Mouse (Mus musculus): Measurements from ENCODE around the gene Slc27a4.

GRCm38 (mm10) chr2:29844115-29844514, 41.7 kb downstream of the Slc27a4 start:
- TF ChIP-seq POLR2A (IDR thresholded peaks at IDR 0.05; ENCODE audit: insufficient read length, low read depth) (no peak), CEBPB (IDR thresholded peaks at IDR 0.05; ENCODE audit: insufficient read depth, poor library complexity, severe bottlenecking) (no peak), MAX (IDR thresholded peaks at IDR 0.05; ENCODE audit: low read depth) (no peak), E2F4 (IDR thresholded peaks at IDR 0.05; ENCODE audit: insufficient read depth) (no peak), TCF12 (IDR thresholded peaks at IDR 0.05; ENCODE audit: insufficient read depth, poor library complexity, severe bottlenecking) (no peak), TCF3 (IDR thresholded peaks at IDR 0.05; ENCODE audit: insufficient read length, low read depth) (no peak), USF1 (IDR thresholded peaks at IDR 0.05; ENCODE audit: low read depth) (no peak), POLR2AphosphoS2 (IDR thresholded peaks at IDR 0.05; ENCODE audit: insufficient read length, low read depth) (no peak), REST (IDR thresholded peaks at IDR 0.05; ENCODE audit: insufficient read depth, insufficient read length) (no peak), MYOG (IDR thresholded peaks at IDR 0.05; ENCODE audit: control insufficient read depth in 1 of 3, insufficient read depth in 1 of 3, insufficient read length in 2 of 3, low read depth in 2 of 3) (no peak), MYOD1 (IDR thresholded peaks at IDR 0.05; ENCODE audit: control insufficient read depth in 1 of 3, insufficient read length in 2 of 3, low read depth in 2 of 3) (no peak)

All from myocyte (in vitro differentiated cells).